Mouse (Mus musculus): ENCODE data around the gene Jup. TPM values are rescaled to one million over a fixed set of nuclear protein-coding genes. Genes with fewer than 3 reads are reported as not detected.

Jup gene
- polyA plus RNA-seq, 1 experiment: 61.1 TPM

GRCm38 (mm10) chr11:100392958-100393357, 4.6 kb downstream of the Jup start:
- TF ChIP-seq POLR2A (IDR thresholded peaks at IDR 0.05; ENCODE audit: low read depth, low read length) (no peak), CTCF (IDR thresholded peaks at IDR 0.05; ENCODE audit: borderline replicate concordance, insufficient read depth, low read length) (no peak)
- Histone ChIP-seq H3K4me3 (ENCODE audit: insufficient read depth, low read length) (no peak overlapping the region), H3K4me1 (ENCODE audit: control insufficient read depth, insufficient read depth, low read length) (peaks cover 18% of the 10 kb centered on the region; the same call in 1 of the 2 replicates), H3K27ac (ENCODE audit: insufficient read depth, low read length) (no peak overlapping the region)

GRCm38 (mm10) chr11:100391884-100392345, 5.6 kb downstream of the Jup start:
- H3K4me3 ChIP-seq (ENCODE audit: insufficient read depth, low read length): no peak overlapping the region
- no peak overlapping the region for H3K27ac ChIP-seq (ENCODE audit: insufficient read depth, low read length)
- TF ChIP-seq CTCF (IDR thresholded peaks at IDR 0.05; ENCODE audit: borderline replicate concordance, insufficient read depth, low read length): no peak
- no peak for TF ChIP-seq POLR2A (IDR thresholded peaks at IDR 0.05; ENCODE audit: low read depth, low read length)
- peaks cover 20% of the 10 kb centered on the region; the same call in 1 of the 2 replicates for H3K4me1 ChIP-seq (ENCODE audit: control insufficient read depth, insufficient read depth, low read length)

- Histone ChIP-seq H3K4me1 (ENCODE audit: control insufficient read depth, insufficient read depth, low read length) (peaks cover 20% of the 10 kb centered on the region; the same call in 1 of the 2 replicates), H3K4me3 (ENCODE audit: insufficient read depth, low read length) (no peak overlapping the region), H3K27ac (ENCODE audit: insufficient read depth, low read length) (no peak overlapping the region)
- TF ChIP-seq CTCF (IDR thresholded peaks at IDR 0.05; ENCODE audit: borderline replicate concordance, insufficient read depth, low read length): no peak
- TF ChIP-seq POLR2A (IDR thresholded peaks at IDR 0.05; ENCODE audit: low read depth, low read length): no peak
Measured at GRCm38 (mm10) chr11:100391081-100391883, 6.3 kb downstream of the Jup start.

- Histone ChIP-seq H3K27ac (ENCODE audit: insufficient read depth, low read length) (no peak overlapping the region), H3K4me1 (ENCODE audit: control insufficient read depth, insufficient read depth, low read length) (peaks cover 19% of the 10 kb centered on the region; the same call in 1 of the 2 replicates), H3K4me3 (ENCODE audit: insufficient read depth, low read length) (no peak overlapping the region)
- TF ChIP-seq POLR2A (IDR thresholded peaks at IDR 0.05; ENCODE audit: low read depth, low read length) (no peak), CTCF (IDR thresholded peaks at IDR 0.05; ENCODE audit: borderline replicate concordance, insufficient read depth, low read length) (no peak)
Measured at GRCm38 (mm10) chr11:100389931-100390445, 7.6 kb downstream of the Jup start.

- Histone ChIP-seq H3K4me3 (ENCODE audit: insufficient read depth, low read length) (no peak overlapping the region), H3K4me1 (ENCODE audit: control insufficient read depth, insufficient read depth, low read length) (peaks cover 11% of the 10 kb centered on the region; the same call in 1 of the 2 replicates), H3K27ac (ENCODE audit: insufficient read depth, low read length) (no peak overlapping the region)
- TF ChIP-seq CTCF (IDR thresholded peaks at IDR 0.05; ENCODE audit: borderline replicate concordance, insufficient read depth, low read length) (no peak), POLR2A (IDR thresholded peaks at IDR 0.05; ENCODE audit: low read depth, low read length) (no peak)
Measured at GRCm38 (mm10) chr11:100388588-100388987, 9.0 kb downstream of the Jup start.

GRCm38 (mm10) chr11:100387589-100388375, 9.8 kb downstream of the Jup start:
- H3K4me3 ChIP-seq (ENCODE audit: insufficient read depth, low read length): no peak overlapping the region
- H3K27ac ChIP-seq (ENCODE audit: insufficient read depth, low read length): 0 out of 2 replicates have a peak overlapping the region, but pooled peaks have one; percentile 9
- H3K4me1 ChIP-seq (ENCODE audit: control insufficient read depth, insufficient read depth, low read length): peaks cover 11% of the 10 kb centered on the region; the same call in 1 of the 2 replicates
- TF ChIP-seq CTCF (IDR thresholded peaks at IDR 0.05; ENCODE audit: borderline replicate concordance, insufficient read depth, low read length): no peak
- TF ChIP-seq POLR2A (IDR thresholded peaks at IDR 0.05; ENCODE audit: low read depth, low read length): no peak

GRCm38 (mm10) chr11:100387111-100387510, 10.5 kb downstream of the Jup start:
- H3K4me1 ChIP-seq (ENCODE audit: control insufficient read depth, insufficient read depth, low read length): peaks cover 11% of the 10 kb centered on the region; the same call in 1 of the 2 replicates
- no peak for TF ChIP-seq POLR2A (IDR thresholded peaks at IDR 0.05; ENCODE audit: low read depth, low read length)
- no peak for TF ChIP-seq CTCF (IDR thresholded peaks at IDR 0.05; ENCODE audit: borderline replicate concordance, insufficient read depth, low read length)
- no peak overlapping the region for H3K27ac ChIP-seq (ENCODE audit: insufficient read depth, low read length)
- no peak overlapping the region for H3K4me3 ChIP-seq (ENCODE audit: insufficient read depth, low read length)

- Histone ChIP-seq H3K4me3 (ENCODE audit: insufficient read depth, low read length) (no peak overlapping the region), H3K27ac (ENCODE audit: insufficient read depth, low read length) (no peak overlapping the region), H3K4me1 (ENCODE audit: control insufficient read depth, insufficient read depth, low read length) (peaks cover 11% of the 10 kb centered on the region; the same call in 1 of the 2 replicates)
- TF ChIP-seq CTCF (IDR thresholded peaks at IDR 0.05; ENCODE audit: borderline replicate concordance, insufficient read depth, low read length): no peak
- TF ChIP-seq POLR2A (IDR thresholded peaks at IDR 0.05; ENCODE audit: low read depth, low read length): no peak
Measured at GRCm38 (mm10) chr11:100386586-100386985, 11.0 kb downstream of the Jup start.

- H3K27ac ChIP-seq (ENCODE audit: insufficient read depth, low read length): no peak overlapping the region
- H3K4me3 ChIP-seq (ENCODE audit: insufficient read depth, low read length): no peak overlapping the region
- H3K4me1 ChIP-seq (ENCODE audit: control insufficient read depth, insufficient read depth, low read length): peaks cover 11% of the 10 kb centered on the region; the same call in 1 of the 2 replicates
- TF ChIP-seq CTCF (IDR thresholded peaks at IDR 0.05; ENCODE audit: borderline replicate concordance, insufficient read depth, low read length) (no peak), POLR2A (IDR thresholded peaks at IDR 0.05; ENCODE audit: low read depth, low read length) (no peak)
Measured at GRCm38 (mm10) chr11:100385016-100385415, 12.5 kb downstream of the Jup start.
